Mouse (Mus musculus): ENCODE measurements around the gene Mrpl16. TPM values are rescaled to one million over a fixed set of nuclear protein-coding genes. Genes with fewer than 3 reads are reported as not detected.

Mrpl16 gene
- total RNA-seq, 2 experiments from 2014 or later, result 37.8 to 39.7 TPM

DNA sequence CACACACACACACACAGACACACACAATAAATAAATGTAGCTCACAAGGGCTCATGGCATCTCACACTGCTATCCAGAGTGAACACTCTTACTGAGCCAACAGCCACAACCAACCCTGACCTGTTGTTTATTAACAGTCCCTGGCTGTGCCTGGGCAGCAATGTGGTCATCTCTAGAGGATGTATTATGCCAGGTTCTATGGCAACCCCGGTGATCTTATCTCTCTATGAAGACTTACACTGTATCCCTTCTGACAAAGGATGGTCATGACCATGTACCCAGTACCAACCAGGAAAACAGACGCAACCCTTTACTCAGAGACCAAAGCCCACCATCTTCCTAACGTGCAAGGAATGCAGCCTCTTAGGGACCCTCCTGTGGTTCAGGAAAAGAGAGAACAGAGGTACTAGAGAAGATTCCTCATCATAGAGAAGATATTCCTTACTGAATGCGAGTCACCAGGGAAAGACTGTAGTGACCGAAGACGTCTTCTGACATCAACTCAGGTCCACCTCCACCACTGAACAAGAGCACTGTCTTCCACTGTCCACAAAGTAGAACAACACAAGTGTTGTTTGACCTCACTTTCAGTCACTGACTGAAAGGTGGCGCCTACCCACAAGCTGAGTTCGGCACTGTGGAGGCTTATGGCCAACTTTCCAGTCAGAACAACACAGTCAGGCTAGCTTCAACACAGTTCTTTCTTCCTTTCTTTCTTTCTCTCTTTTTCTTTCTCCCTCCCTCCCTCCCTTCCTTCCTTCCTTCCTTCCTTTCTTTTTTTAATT is 30.5 kb downstream of the Mrpl16 start:
- intact Hi-C loops (cut with DNase I), result no loop called here
- DNase-seq, result no peak

DNA sequence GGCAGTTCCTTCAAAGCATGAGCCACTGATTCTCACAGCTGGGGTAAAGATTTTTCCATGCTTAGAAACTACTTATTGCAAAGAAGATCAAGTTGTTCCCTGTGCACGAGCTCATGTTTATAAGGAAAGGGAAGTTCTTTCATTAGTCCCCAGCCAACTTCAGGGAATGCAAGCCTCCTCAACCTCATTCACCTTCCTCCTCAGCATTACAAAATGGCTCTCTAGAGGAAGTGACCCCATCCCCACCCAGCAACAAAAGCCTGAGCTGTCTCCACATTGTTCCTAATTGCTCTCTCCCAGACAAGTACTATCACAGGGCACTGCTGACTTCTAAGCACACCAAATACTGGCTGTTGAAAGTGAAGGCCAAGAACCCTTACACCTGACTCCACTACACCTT is 34.2 kb downstream of the Mrpl16 start:
- intact Hi-C loops (cut with DNase I), result no loop called here
- DNase-seq, result no peak

DNA sequence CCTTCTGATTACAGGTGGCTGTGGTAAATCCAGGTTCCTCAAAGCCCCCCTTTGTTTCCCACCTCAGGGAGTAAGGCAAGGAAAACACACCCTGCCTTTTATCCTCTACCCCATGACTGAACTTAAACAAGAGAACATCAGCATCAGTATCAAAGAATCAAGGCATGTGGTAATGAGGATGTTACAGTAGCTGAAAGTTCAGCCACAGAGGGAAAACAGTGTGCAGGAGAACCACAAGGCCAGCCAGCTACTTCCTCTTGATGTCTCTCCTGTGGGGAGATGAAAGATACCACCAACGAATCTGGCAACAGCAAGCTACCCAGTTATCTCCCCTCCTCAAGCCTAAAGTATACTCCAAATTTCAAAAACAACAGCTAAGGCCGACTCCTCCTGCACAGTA is 37.1 kb downstream of the Mrpl16 start:
- DNase-seq, result no peak
- intact Hi-C loops (cut with DNase I), result no loop called here

DNA sequence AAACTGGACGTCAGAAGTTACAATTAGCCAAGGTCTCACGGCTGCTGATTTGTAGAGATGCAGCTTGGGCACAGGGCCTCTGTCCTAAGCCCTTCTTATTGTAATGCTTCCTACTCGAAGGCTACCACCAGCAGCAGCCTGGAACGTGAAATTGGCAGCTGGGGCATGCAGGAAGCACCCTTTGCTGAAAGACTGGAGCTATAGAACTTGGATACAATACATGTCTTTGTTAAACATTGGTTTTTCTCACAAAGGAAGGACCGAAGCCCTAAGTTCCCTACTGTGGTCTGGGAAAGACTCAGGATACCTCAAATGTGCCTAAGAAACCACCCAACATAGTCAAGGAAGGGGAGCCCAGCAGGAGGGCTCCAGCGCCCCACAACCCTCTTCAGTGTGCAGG is 37.6 kb downstream of the Mrpl16 start:
- intact Hi-C loops (cut with DNase I), result no loop called here
- DNase-seq, result no peak

DNA sequence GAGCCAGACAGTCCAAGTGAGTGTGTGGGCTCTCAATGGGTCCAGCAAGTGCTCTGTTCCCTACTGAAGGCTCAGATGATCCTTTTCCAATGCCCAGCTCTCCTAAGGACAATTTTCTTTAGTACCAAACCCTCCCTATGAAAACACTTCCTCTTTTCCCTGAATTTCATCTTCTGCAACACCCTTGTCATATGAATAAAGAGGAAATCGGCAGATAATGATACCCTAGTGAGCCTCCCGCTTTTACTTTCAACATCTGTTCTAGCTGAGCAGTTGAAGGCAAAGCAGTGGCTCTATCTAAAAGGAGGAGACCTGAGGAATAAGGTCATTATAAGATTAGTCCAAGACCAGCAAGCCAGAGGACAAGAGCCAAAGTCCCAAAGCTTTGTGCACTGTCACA is 38.3 kb downstream of the Mrpl16 start:
- intact Hi-C loops (cut with DNase I), result no loop called here
- no peak for DNase-seq

DNA sequence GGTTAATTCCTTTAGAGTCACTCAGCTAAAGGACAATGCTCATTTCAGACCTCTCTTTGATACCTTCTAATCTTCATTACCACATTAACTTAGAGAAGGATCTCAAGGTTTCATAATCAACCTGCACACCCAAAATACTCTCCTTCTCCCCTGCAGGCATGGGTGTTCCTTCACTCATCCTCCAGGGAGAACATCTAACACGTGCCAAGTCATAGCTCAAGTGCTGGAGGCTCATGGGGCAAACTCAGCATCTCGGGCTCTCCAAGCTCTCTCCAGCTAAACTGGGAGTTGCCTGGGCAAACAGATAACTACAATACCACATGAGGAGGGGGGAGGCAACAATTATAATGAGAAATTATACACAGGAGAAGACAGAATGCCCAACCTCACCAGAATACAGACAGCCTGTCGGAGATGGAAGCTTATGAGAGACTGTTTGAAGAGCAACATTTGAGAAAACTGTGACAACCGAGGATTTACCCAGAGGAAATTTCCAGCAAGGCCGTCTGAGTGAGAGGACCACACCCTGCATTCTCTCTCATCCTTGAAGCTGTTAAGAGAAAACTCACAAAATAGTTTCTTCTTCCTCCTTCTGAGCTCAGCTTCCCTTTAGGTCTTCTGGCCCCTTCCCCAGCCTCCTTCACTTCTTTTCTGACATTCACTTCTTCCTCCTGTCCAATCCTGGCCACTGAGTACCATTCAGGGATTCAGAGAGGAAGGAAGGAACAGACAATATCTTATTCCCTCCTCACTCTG is 40.0 kb downstream of the Mrpl16 start:
- intact Hi-C loops (cut with DNase I), result no loop called here
- no peak for DNase-seq

DNA sequence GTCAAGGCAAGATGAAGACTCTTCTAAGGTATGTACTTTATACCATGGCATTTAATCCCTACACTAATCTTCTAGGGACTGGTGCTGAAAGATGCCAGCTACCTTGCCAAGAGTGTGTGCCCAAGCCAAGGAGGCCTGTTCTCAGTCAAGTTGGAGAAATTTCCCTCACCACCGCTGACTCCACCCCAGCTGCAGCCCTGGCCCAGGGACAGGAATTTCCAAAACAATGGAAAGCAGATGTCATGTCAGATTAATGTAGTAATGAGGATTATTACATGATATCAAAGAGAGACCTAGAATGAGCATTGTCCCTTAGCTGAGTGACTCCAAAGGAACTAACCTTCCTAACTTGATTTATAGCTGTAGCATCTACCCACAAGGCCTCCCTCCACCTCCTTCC is 40.7 kb downstream of the Mrpl16 start:
- intact Hi-C loops (cut with DNase I), result no loop called here
- peak; percentile 9 for DNase-seq

DNA sequence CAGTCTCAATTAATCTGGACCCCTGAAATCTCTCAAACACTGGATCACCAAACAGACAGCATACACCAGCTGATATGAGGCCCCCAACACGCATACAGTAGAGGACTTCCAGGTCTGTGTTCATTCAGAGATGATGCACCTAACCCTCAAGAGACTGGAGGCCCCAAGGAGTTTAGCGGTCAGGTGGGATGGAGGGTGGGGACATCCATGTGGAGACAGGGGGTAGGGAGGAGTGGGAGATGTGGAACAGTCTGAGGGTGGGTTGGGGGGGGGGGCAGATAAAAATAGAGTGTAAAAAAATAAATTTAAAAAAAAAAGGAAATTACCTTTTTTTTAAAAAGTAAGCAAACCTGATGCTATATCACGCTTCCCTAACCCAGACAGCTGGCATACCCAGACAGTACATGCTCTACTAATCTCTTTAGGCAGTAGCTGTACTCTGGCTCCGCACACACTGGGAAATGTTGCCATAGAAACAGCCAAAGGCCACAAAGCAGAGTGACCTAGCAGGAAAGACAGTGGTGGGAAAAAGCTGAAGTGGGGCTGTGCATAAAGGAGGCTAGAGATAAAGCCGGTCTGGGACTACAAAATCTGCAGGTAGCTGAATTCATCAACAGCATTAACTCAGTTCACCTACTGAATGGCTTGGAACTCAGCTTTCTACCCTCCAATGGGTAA is 41.6 kb downstream of the Mrpl16 start:
- intact Hi-C loops (cut with DNase I), result no loop called here

DNA sequence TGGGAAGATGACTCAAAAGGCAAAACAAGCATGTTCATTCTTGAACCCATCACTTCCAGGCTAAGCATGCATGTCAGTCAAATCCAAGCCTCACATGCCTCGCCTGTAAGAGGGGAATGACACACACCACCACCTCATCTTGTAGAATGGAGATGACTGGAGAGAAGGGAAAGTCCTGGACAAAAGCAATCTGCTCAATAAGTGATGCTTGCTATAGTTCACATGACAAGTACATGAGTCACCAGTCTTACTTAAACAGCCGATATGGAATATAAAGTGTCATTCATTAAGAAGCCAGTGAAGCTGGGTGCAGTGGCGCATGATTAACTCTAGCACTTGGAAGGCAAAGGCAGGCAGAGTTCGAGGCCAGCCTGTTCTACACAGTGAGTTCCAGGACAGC is 42.9 kb downstream of the Mrpl16 start:
- DNase-seq, result no peak
- intact Hi-C loops (cut with DNase I), result no loop called here

More for the DNA sequence above, 41.6 kb downstream of the Mrpl16 start:
- no peak for DNase-seq

DNA sequence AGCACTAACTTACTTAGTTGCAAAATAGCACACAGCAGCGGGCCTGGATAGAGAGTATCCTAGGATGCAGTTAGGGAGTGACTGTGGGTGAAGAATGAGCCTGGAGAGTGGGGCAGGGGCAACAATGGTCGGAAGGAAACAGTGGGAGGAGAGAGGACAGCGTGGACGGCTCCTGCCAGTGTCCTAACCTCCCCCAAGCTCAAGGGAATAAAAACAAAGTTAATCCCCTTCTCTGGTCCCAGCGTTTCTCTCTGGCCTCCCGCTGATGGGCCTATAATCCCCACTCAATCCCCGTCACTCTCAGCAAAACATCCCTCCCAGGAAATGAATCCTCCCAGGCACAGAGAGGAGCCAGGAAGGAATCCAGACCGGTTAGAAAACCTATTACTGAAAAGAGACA is 43.5 kb downstream of the Mrpl16 start:
- intact Hi-C loops (cut with DNase I), result no loop called here
- no peak for DNase-seq

DNA sequence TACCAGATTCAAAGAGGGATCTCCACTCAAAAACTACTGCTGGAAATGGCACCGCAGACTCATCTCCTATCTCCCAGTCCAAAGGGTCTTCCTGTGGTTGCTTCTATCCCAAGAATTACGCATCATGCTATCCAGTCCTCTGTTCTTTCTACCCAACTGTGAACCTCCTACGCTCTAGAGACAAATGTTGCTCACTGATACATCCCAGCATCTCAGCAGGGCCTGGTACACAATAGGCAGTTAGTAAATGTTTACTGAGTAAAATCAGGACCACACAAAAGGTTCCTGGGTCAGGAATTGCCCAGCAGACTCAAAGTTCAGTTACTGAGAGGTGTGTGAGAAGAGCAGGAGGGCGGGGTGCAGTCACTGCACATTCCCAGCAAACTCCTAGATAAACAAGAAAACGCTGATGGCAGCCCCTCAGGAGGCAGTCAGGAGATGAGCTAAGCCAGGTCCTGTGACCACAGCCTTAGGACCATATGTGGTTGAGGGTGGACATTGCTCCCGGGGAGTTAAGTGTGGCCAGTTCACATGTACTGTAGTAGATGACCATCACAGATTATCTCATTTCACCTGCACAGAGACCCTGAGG is 44.6 kb downstream of the Mrpl16 start:
- intact Hi-C loops (cut with DNase I), result no loop called here
- DNase-seq, result no peak

DNA sequence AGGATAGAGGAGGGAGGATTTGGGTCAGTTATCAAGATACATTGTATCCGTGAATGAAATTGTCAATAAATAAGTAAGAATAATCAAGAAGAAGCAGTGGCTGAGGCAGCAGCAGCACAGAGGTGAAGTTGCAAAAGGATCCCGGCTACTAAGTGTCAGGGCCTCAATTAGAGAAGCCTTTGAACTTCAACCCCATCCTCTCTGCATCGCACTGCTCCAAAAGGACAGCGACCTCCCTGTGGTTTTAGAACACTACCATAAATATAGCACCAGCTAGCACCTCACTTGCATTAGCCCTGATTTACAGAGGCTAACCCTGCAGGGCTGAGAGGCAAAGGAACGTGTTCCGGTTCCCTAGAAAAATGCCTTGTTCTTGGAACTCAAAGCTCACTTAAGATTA is 46.5 kb downstream of the Mrpl16 start:
- DNase-seq, result no peak
- intact Hi-C loops (cut with DNase I), result no loop called here

DNA sequence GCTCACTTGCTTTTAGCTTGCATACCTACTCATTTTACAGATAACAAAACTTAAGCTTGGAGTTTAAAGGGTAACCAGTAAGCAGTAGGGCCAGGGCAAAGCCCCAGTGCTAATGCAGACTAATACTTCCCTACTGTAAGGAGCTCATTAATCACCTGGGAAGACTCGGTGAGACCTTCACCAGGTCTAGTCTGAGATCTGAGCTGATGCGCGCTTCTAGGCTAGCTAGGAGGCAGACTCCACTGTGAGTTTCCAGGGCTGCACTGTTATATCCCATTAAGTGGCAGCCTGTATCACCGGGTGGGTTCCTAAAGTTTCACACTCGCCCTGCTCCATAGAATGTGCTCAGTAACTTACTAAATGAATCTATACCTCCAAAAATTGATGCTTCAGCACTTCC is 47.4 kb downstream of the Mrpl16 start:
- intact Hi-C loops (cut with DNase I), result no loop called here
- no peak for DNase-seq

DNA sequence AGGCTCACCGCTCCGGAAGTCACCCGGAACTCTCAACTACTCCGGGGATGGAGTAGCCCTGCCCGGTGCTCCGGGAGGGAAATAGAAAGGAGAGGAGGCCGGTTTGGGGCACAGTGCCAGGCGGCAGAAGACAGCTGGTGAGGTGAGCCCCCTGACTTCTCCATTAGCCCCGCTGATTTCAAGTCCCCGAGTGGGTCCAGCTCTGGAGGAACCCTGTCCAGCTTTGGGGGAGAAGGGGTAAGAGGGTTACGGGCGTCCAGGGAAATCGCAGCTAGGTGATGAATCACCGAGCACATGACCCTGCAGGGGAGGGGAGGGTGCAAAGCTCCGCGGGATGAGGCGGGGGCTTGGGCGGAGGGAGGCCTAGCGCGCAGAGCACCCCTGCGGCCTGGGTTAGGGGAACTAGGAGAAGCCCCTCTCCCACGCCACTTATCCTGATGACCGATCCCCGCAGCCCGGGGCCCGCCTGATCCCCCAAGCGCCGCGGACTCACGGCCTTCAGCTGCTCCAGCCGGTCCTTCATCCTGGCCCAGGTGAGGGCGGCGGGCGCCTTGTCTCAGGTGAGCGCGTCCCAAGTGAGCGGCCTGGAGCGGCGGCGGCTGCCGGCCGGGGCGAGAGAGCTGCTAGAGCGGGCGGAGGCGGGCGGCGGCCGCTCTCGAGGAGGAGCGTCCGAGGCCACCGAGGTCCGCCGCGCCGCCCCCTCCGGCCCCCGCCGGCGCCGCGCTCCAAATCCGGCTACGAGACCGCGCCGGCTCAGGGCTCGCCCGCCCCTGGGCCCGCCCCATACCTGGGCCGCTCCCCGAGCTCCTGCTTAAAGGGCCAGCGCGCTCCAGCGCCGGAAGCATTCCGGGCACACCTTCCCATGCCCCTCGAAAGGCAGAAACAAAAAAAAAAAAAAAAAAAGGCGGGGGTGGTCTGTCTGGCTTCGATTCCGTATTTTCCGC is 48.3 kb downstream of the Mrpl16 start:
- peak; percentile 41 for DNase-seq
- intact Hi-C loops (cut with DNase I), result no loop called here

DNA sequence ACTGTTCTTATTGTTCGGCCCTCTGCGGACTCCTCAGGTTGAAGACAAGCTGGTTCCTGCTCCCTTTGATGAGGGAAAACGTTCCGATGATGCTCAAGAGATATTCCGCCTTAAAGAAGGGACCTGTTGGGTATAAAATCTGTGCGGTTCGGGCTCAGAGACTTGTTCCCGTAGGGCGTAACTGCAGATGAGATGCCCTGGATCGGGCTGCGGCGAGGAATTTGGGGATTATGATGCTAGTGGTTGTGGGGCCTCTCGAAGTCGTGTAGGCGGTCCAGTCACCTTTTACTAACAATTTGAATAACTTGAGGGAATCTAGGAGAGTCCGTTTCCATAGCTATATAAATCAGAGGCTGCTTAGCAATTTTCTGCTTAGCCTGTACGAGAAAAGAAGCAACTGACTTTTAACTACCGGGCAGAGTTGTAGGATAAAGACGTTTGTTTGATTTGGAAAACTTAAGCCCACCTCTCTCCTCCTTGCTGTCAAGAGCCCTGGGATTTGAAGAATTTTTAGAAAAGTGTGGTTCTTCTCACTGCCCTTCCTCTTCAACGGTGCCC is 49.0 kb downstream of the Mrpl16 start, which contains the start of gene Stx3:
TSS of gene Stx3 (minus strand) at position 261 of the 558 bp plus-strand sequence.
- intact Hi-C loops (cut with DNase I), result no loop called here
- no peak for DNase-seq

DNA sequence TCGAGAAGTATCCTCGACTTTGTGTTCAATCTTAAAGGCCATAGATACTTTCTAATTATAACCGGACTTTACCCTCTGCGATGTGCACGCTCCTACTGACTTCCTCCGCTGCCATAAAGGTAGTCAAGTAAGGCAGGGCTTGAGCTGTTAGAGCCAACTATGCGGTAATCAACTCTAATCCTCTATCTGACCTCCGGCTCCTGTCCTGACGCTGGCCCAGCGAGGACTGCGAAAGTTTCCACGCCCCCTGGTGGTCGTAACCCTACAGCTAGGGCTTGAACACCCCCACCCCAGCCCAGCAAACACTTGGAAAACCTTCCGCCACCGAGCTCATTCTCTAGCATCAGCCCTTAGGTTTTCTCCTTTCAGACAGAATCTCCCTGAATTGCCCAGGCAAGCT is 49.6 kb downstream of the Mrpl16 start:
- intact Hi-C loops (cut with DNase I), result no loop called here
- peak; percentile 90 for DNase-seq

DNA sequence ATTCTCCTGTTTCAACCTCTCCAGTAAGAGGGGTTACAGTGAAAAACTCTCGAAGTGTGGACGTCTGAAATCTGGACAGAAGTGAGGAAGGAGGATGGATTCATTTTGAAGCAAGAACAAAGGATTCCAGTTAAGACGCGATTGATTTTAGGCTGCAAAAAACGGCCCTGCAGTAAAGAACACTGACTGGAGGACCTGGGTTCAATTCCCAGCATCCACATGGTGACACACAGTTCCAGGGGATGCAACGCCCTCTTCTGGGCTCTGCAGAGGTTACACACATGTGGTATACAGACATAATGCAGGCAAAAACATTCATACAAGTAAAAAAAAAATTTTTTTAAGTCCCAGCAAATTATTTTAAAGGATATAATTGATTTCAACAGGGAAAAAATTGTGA is 50.0 kb downstream of the Mrpl16 start:
- DNase-seq, result no peak
- intact Hi-C loops (cut with DNase I), result no loop called here

DNA sequence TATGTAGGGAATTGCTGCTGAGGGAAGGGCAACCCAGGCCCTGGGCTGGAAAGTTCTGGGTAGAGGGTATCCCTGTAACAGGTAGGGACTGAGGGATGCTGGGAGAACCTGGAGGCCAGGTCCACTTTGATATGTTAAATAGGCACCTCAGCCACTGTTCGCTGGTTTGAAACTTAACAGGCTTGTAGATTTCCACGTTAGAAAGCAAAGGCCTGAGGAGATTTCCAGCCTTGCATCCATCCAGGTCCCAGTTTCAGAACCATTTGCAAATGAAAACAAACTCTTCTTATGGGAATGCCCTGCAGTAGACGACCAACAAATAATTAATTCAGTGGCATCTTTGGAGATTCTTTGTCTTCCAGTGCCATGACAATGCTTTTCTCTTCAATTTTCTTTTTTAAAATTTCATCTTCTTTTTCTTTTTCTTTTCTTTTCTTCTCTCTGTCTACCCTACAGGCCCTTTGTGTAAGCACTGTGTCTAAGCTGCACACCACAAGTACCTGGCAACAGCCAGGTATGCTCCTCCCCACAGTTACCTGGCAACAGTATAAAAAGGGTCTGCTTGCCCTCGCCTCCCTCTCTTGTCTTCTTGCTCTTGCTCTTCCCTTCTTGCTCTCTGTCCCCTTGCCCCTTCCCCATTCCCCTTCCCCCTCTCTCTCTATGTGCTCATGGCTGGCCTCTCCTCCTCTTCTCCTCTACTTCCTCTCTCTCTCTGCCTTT is 53.3 kb downstream of the Mrpl16 start:
- DNase-seq, result no peak
- intact Hi-C loops (cut with DNase I), result no loop called here
